Mouse (Mus musculus): ENCODE data around the gene Defa36. TPM values are rescaled to one million over a fixed set of nuclear protein-coding genes. Genes with fewer than 3 reads are reported as not detected.
"Not testable (repeated sequence)": the region's sequence is repeated elsewhere in the genome, so short reads cannot be mapped to it uniquely, and the experiment has no call there.

Defa36 gene
- not detected in 2 replicates for polyA plus RNA-seq (2016; fragmentation: Nextera tagmentation; extraction: Ambion mirVana)

DNA sequence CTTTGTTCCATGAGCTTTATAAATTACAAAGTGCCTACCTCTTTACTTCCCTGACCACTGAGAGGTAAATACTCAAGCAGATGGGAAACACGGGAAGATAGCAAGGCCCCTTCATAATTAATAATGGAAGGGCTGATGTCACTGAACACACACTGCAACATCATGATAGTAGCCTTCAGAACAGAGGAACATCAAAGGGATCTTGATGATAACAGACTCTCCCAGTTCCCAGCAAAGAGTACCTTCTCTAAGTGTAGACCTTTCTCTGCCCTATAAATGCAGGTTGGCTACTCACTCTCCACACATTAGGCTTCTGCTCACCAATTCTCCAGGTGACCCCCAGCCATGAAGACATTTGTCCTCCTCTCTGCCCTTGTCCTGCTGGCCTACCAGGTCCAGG lies at the start of gene Defa36:
Gene Defa36 (plus strand): TSS at position 301 of the 400 bp plus-strand sequence.
- WGBS, result no CpG with 5 or more reads among the region's 1 CpGs
- not testable (repeated sequence) for H3K27ac ChIP-seq (replicated peaks); H3K27me3 ChIP-seq (ENCODE audit: low read depth, poor library complexity, severe bottlenecking); H3K9me3 ChIP-seq (replicated peaks); H3K36me3 ChIP-seq; H3K4me1 ChIP-seq; H3K4me3 ChIP-seq; DNase-seq (ENCODE audit: low spot score)

DNA sequence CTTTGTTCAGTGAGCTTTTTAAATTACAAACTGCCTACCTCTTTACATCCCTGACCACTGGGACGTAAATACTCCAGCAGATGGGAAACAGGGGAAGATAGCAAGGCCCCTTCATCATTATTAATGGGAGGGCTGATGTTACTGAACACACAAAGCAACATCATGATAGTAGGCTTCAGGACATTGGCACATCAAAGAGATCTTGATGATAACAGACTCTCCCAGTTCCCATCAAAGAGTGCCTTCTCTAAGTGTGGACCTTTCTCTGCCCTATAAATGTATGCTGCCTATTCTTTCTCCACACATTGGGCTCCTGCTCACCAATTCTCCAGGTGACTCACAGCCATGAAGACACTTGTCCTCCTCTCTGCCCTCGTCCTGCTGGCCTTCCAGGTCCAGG lies 49.0 kb upstream of the Defa36 start, which contains the start of gene Defa2:
Gene Defa2 (plus strand): TSS at position 301 of the 400 bp plus-strand sequence.
- not testable (repeated sequence) for H3K27ac ChIP-seq (replicated peaks); DNase-seq (ENCODE audit: low spot score); H3K9me3 ChIP-seq (replicated peaks); H3K27me3 ChIP-seq (ENCODE audit: low read depth, poor library complexity, severe bottlenecking); H3K4me1 ChIP-seq; H3K36me3 ChIP-seq; H3K4me3 ChIP-seq
- no CpG with 5 or more reads among the region's 2 CpGs for WGBS

DNA sequence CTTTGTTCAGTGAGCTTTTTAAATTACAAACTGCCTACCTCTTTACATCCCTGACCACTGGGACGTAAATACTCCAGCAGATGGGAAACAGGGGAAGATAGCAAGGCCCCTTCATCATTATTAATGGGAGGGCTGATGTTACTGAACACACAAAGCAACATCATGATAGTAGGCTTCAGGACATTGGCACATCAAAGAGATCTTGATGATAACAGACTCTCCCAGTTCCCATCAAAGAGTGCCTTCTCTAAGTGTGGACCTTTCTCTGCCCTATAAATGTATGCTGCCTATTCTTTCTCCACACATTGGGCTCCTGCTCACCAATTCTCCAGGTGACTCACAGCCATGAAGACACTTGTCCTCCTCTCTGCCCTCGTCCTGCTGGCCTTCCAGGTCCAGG lies 35.7 kb upstream of the Defa36 start, which contains the start of gene Defa33:
Gene Defa33 (plus strand): TSS at position 301 of the 400 bp plus-strand sequence.
- H3K36me3 ChIP-seq; H3K27me3 ChIP-seq (ENCODE audit: low read depth, poor library complexity, severe bottlenecking); H3K27ac ChIP-seq (replicated peaks); H3K9me3 ChIP-seq (replicated peaks); H3K4me3 ChIP-seq; H3K4me1 ChIP-seq; DNase-seq (ENCODE audit: low spot score): not testable (repeated sequence)
- WGBS, result no CpG with 5 or more reads among the region's 2 CpGs

DNA sequence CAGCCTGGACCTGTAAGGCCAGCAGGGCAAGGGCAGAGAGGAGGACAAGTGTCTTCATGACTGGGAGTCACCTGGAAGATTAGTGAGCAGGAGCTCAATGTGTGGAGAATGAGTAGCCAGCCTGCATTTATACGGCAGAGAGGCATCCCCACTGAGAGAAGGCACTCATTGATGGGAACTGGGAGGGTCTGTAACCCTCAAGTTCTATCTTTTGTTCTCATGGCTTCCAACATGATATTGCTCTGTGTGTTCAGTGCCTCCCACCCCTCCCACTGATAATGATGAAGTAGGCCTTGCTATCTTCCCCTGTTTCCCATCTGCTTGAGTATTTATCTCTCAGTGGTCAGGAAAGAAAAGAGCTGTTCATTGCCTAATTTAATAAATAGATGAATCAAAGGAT lies 29.2 kb downstream of the Defa36 start, which contains the start of gene Gm7849:
Gene Gm7849 (minus strand): TSS at position 101 of the 400 bp plus-strand sequence.
- DNase-seq (ENCODE audit: low spot score); H3K4me1 ChIP-seq: not testable (repeated sequence)
- no CpG with 5 or more reads among the region's 1 CpGs for whole genome bisulfite sequencing

More for the DNA sequence above, 29.2 kb downstream of the Defa36 start, which contains the start of gene Gm7849:
- not testable (repeated sequence) for H3K36me3 ChIP-seq; H3K27ac ChIP-seq (replicated peaks); H3K27me3 ChIP-seq (ENCODE audit: low read depth, poor library complexity, severe bottlenecking); H3K4me3 ChIP-seq; H3K9me3 ChIP-seq (replicated peaks)

Other genes starting within 250 kb of the Defa36 start
- gene Defa31, start 235.8 kb upstream of the Defa36 start, polyA plus RNA-seq (2016; fragmentation: Nextera tagmentation; extraction: Ambion mirVana), result not detected in 2 replicates
- not detected in 2 replicates for gene Gm15293, start 225.8 kb upstream of the Defa36 start, polyA plus RNA-seq (2016; fragmentation: Nextera tagmentation; extraction: Ambion mirVana)
- not detected in 2 replicates for gene Gm15292, start 177.7 kb upstream of the Defa36 start, polyA plus RNA-seq (2016; fragmentation: Nextera tagmentation; extraction: Ambion mirVana)
- gene Defa27, start 111.9 kb upstream of the Defa36 start, polyA plus RNA-seq (2016; fragmentation: Nextera tagmentation; extraction: Ambion mirVana), result not detected in 2 replicates
- not detected in 2 replicates for gene Defa29, start 100.4 kb upstream of the Defa36 start, polyA plus RNA-seq (2016; fragmentation: Nextera tagmentation; extraction: Ambion mirVana)
- not detected in 2 replicates for gene Defa2, start 48.9 kb upstream of the Defa36 start, polyA plus RNA-seq (2016; fragmentation: Nextera tagmentation; extraction: Ambion mirVana)
- gene Defa33, start 35.6 kb upstream of the Defa36 start, polyA plus RNA-seq (2016; fragmentation: Nextera tagmentation; extraction: Ambion mirVana), result not detected in 2 replicates
- gene Gm7849, start 29.1 kb downstream of the Defa36 start, polyA plus RNA-seq (2016; fragmentation: Nextera tagmentation; extraction: Ambion mirVana), result not detected in 2 replicates
- not detected in 2 replicates for gene Defa20, start 81.8 kb downstream of the Defa36 start, polyA plus RNA-seq (2016; fragmentation: Nextera tagmentation; extraction: Ambion mirVana)
- not detected in 2 replicates for gene Defa32, start 101.6 kb downstream of the Defa36 start, polyA plus RNA-seq (2016; fragmentation: Nextera tagmentation; extraction: Ambion mirVana)
- gene Defa37, start 138.0 kb downstream of the Defa36 start, polyA plus RNA-seq (2016; fragmentation: Nextera tagmentation; extraction: Ambion mirVana), result not detected in 2 replicates
- not detected in 2 replicates for gene Defa28, start 155.6 kb downstream of the Defa36 start, polyA plus RNA-seq (2016; fragmentation: Nextera tagmentation; extraction: Ambion mirVana)
- gene Gm7861, start 167.1 kb downstream of the Defa36 start, polyA plus RNA-seq (2016; fragmentation: Nextera tagmentation; extraction: Ambion mirVana), result not detected in 2 replicates
- not detected in 2 replicates for gene Defa26, start 190.8 kb downstream of the Defa36 start, polyA plus RNA-seq (2016; fragmentation: Nextera tagmentation; extraction: Ambion mirVana)
- not detected in 2 replicates for gene Defa17, start 228.4 kb downstream of the Defa36 start, polyA plus RNA-seq (2016; fragmentation: Nextera tagmentation; extraction: Ambion mirVana)
- not detected in 2 replicates for gene Defa34, start 238.4 kb downstream of the Defa36 start, polyA plus RNA-seq (2016; fragmentation: Nextera tagmentation; extraction: Ambion mirVana)

Measured in midbrain, embryonic 10.5 days (tissue).